Mouse (Mus musculus) stomach, embryonic 16.5 days (tissue): ENCODE results near the gene Rybp. TPM values are rescaled to one million over a fixed set of nuclear protein-coding genes. Genes with fewer than 3 reads are reported as not detected.

ENCODE experiments used
- ATAC-seq: fragments of 200-750 bp; cut with Nextera tagmentation; 2 replicates; pipeline ENCODE4 v1.8.0; 2017; ENCODE audit warnings: moderate number of reproducible peaks, moderate TSS enrichment; ENCODE audit not compliant: insufficient read depth, low FRiP score
- H3K27ac ChIP-seq: fragments of 300-500 bp; sonication (generic); 2 replicates; pipeline ENCODE4 v1.5.1; 2014; ENCODE audit warnings: low read length
- H3K27me3 ChIP-seq: fragments of 300-500 bp; sonication (generic); 2 replicates; pipeline ENCODE4 v1.6.1; 2014; ENCODE audit warnings: low read length, control low read depth, mixed read lengths; ENCODE audit not compliant: control insufficient read depth, insufficient read depth
- H3K36me3 ChIP-seq: fragments of 300-500 bp; sonication (generic); 2 replicates; pipeline ENCODE4 v1.6.1; 2014; ENCODE audit warnings: low read length; ENCODE audit not compliant: control insufficient read depth, insufficient read depth
- H3K4me1 ChIP-seq: fragments of 300-500 bp; sonication (generic); 2 replicates; pipeline ENCODE4 v1.6.1; 2014; ENCODE audit warnings: low read length, control low read depth, mixed read lengths; ENCODE audit not compliant: control insufficient read depth, insufficient read depth
- H3K4me2 ChIP-seq: fragments of 300-500 bp; sonication (generic); 2 replicates; pipeline ENCODE4 v1.6.1; 2014; ENCODE audit warnings: low read depth, low read length, mixed read lengths
- H3K4me3 ChIP-seq: fragments of 300-500 bp; sonication (generic); replicated peaks from 2 replicates; pipeline ENCODE4 v1.5.1; 2014; ENCODE audit warnings: mild to moderate bottlenecking, low read length
- H3K9ac ChIP-seq: fragments of 300-500 bp; sonication (generic); 2 replicates; pipeline ENCODE4 v1.6.1; 2014; ENCODE audit warnings: low read length
- H3K9me3 ChIP-seq: fragments of 300-500 bp; sonication (generic); replicated peaks from 2 replicates; pipeline ENCODE4 v1.6.1; 2016; ENCODE audit warnings: low read length, control low read depth; ENCODE audit not compliant: control insufficient read depth
- WGBS: fragments of 180-500 bp; shearing (Covaris S2); extraction: QIAGEN DNeasy Blood & Tissue Kit; methylation state at CpG from one replicate; pipeline ENCODE4 v1.1.7; 2014; 5-methylcytosine and 5-hydroxymethylcytosine counted together
- polyA plus RNA-seq: library from polyadenylated mRNA; unstranded; fragments of >200 nt; fragmentation: Nextera tagmentation; extraction: Ambion mirVana; gene quantifications from 2 replicates; pipeline ENCODE4 v1.2.1, GENCODE M21; 2015

The Rybp gene
- polyA plus RNA-seq, 1 experiment from 2014 or later: 10.5 TPM

DNA sequence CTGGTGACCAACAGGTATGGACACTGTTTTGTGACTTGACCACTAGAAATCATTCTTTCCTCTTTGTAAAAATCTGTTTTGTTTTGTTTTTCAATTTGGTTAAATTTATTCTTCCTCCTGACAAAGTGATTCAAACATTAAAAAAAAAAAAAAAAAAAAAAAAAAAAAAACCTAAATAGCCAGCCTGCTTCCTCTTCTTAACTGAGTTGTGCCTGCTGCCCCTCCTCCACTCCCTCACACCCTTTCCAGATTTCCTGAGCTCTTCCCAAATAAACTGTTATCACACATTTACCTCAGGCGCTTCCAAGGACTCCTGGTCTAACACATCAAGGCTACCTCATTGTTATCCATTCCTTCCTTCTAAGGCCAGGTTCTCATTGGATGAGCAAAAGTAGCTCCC, 76.8 kb downstream of the Rybp start:
- Histone ChIP-seq H3K36me3 (no peaks in the 10 kb centered on the region), H3K9ac (no peak overlapping the region), H3K4me1 (peaks cover 35% of the 10 kb centered on the region), H3K4me3 (no peak overlapping the region), H3K27me3 (peaks cover 4% of the 10 kb centered on the region; the same call in 1 of the 2 replicates), H3K27ac (no peak overlapping the region), H3K9me3 (no peaks in the 10 kb centered on the region), H3K4me2 (no peak overlapping the region)
- WGBS: 70% methylated on average over 1 of the region's 1 CpGs
- no peak for ATAC-seq

DNA sequence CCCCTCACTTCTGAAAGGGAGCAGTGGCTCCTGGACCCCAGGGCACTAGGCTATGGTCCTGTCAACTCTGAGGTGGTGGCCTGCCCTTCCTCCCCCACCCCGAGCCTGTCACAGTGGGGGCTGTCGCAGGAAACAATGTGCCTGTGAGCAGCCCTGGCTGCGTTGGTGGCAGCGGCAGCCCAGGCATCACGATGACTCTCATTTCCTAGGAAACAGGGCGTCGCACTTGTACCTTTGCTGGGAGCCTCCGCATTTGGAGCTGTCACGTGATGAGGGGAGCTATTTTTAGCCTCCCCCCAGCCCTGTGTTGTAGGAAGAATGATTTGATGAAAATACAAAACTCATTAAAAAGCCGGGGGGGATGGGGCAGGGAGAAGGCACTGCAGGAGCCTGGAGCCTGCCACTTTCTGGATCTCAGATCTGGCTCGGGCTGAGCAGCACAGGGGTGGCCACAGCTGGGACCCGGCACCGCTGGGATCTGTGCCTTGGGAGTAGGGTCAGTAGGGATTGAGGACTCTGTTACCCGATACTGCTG, 80.5 kb downstream of the Rybp start:
- 7% methylated on average over 14 of the region's 14 CpGs for WGBS
- H3K9me3 ChIP-seq: no peaks in the 10 kb centered on the region
- H3K4me1 ChIP-seq: peaks cover 12% of the 10 kb centered on the region
- H3K9ac ChIP-seq: no peak overlapping the region
- H3K4me2 ChIP-seq: no peak overlapping the region
- no peaks in the 10 kb centered on the region; the same call in 1 of the 2 replicates for H3K27me3 ChIP-seq
- H3K4me3 ChIP-seq: no peak overlapping the region
- H3K27ac ChIP-seq: no peak overlapping the region
- H3K36me3 ChIP-seq: no peaks in the 10 kb centered on the region
- 0 out of 2 replicates have a peak, but pooled peaks have one; percentile 14 for ATAC-seq

DNA sequence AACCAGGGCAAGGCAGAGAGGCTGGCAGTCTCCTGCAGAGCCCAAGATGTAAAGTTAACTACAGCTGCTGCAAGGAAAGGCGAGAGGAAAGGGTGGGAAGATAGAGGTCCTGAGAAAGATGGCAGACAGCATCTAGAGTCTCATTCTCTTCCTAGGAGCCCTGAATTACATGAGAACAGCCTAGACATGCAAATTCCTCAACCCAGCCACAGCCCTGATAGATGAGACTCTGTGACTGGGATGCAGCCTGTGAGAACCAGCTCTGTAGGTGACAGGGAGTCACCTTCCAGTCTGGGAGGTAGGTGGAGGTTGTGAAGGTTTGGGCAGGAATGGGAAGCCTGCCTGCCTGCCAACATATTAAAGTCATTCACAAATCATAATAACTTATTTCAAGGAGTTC, 81.0 kb downstream of the Rybp start:
- Histone ChIP-seq H3K9me3 (no peaks in the 10 kb centered on the region), H3K4me1 (peaks cover 12% of the 10 kb centered on the region), H3K4me2 (no peak overlapping the region), H3K9ac (no peak overlapping the region), H3K27ac (no peak overlapping the region), H3K36me3 (no peaks in the 10 kb centered on the region), H3K4me3 (no peak overlapping the region), H3K27me3 (no peaks in the 10 kb centered on the region; the same call in 1 of the 2 replicates)
- ATAC-seq: no peak
- WGBS: 78% methylated on average over 1 of the region's 1 CpGs

DNA sequence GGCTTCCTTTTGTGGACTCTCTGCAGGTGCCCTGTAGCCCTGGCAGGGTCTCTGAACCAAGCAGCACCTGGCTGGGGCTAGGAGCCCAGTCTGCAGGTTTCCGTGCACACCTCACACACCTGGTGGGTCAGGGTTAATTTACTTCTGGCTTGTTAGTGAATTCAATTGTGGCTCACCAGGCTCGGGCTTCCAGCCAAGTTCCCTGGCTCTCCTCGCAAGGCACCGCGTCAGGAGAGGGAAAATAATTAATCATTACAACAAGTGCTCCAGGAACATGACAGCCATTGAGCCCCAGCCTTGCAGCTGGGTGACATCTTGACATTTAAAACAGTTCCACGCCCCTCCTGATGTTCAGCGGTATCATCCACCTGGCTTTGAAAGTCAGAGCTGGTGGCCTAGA, 82.8 kb downstream of the Rybp start:
- no peaks in the 10 kb centered on the region; the same call in 1 of the 2 replicates for H3K27me3 ChIP-seq
- H3K9me3 ChIP-seq: no peaks in the 10 kb centered on the region
- H3K4me2 ChIP-seq: no peak overlapping the region
- no peaks in the 10 kb centered on the region for H3K36me3 ChIP-seq
- WGBS: 8% methylated on average over 7 of the region's 7 CpGs
- H3K4me1 ChIP-seq: peaks cover 12% of the 10 kb centered on the region
- H3K9ac ChIP-seq: no peak overlapping the region
- H3K27ac ChIP-seq: no peak overlapping the region
- ATAC-seq: peak; percentile 23; the same call in 1 of the 2 replicates
- no peak overlapping the region for H3K4me3 ChIP-seq

DNA sequence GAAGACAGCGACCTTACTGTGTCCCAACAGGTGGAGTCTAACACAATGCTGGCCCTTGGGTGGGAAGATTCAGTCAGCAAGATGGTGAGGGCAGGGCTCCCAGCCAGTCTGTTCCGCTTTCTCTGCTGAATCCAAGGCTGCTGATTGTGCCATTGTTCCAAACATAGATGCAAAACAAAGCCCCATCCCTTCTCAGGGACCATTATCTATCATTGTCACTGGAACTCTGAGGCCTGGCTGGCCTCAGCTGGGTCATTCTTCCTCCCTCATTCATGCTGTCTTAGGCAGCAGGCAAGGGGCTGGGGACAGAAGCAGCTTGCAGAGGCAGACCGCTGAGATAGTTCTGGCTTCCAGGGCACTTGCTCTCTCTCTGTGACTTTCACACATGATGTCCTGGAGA, 83.8 kb downstream of the Rybp start:
- no peak for ATAC-seq
- Histone ChIP-seq H3K27ac (no peak overlapping the region), H3K9ac (no peak overlapping the region), H3K4me2 (no peak overlapping the region), H3K4me3 (no peak overlapping the region), H3K9me3 (no peaks in the 10 kb centered on the region), H3K36me3 (no peaks in the 10 kb centered on the region), H3K4me1 (peaks cover 12% of the 10 kb centered on the region), H3K27me3 (no peaks in the 10 kb centered on the region; the same call in 1 of the 2 replicates)
- WGBS: 38% methylated on average over 3 of the region's 3 CpGs

DNA sequence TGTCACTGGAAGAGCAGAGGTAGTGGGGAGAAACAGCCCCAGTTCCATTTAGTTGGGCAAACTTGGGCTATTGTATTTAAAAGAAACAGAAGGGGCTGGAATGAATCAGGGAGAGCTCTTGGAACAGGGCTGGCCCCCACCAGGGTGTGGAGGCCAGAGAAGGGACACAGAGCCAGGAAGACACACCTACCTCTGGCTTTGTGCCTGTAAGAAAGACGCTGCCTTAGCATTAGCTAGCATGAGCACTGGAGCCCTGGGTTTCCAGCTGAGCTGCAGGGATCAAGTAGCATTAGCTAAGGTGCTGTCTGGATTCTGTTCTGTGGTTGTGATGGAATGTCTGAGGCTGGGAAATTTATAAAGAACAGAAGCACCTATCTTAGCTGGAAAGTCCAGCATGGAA, 85.2 kb downstream of the Rybp start:
- Histone ChIP-seq H3K36me3 (no peaks in the 10 kb centered on the region), H3K4me2 (no peak overlapping the region), H3K4me3 (no peak overlapping the region), H3K27ac (no peak overlapping the region), H3K27me3 (no peaks in the 10 kb centered on the region; the same call in 1 of the 2 replicates), H3K9ac (no peak overlapping the region), H3K4me1 (peaks cover 9% of the 10 kb centered on the region), H3K9me3 (no peaks in the 10 kb centered on the region)
- ATAC-seq: peak; percentile 38; the same call in 1 of the 2 replicates
- 26% methylated on average over 1 of the region's 1 CpGs for WGBS

DNA sequence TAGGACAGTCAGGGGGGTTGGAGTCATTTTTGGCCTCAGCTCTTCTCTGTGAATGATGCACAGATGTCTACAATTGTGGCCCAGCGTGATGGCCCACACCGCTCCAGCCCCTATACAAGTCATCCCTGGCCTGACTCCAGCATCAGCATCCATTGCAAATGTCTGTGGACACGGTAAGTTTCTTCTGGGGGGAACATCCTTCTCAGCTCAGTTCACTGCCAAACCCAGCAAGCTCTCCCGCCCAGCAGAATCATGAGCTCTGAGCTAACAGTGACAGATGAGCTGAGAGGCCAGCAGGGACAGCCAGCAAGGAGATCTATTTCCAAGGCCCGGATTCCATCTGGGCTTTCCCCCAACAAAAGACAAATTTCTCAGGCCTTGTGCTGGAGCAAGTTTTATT, 90.2 kb downstream of the Rybp start:
- Histone ChIP-seq H3K4me3 (no peak overlapping the region), H3K27ac (peak overlapping the region; percentile 58; the same call in 1 of the 2 replicates), H3K4me2 (no peak overlapping the region), H3K27me3 (no peaks in the 10 kb centered on the region), H3K36me3 (no peaks in the 10 kb centered on the region), H3K9ac (no peak overlapping the region), H3K9me3 (no peaks in the 10 kb centered on the region), H3K4me1 (peaks cover 26% of the 10 kb centered on the region)
- WGBS: 34% methylated on average over 5 of the region's 5 CpGs
- ATAC-seq: peak; percentile 69; the same call in 1 of the 2 replicates

DNA sequence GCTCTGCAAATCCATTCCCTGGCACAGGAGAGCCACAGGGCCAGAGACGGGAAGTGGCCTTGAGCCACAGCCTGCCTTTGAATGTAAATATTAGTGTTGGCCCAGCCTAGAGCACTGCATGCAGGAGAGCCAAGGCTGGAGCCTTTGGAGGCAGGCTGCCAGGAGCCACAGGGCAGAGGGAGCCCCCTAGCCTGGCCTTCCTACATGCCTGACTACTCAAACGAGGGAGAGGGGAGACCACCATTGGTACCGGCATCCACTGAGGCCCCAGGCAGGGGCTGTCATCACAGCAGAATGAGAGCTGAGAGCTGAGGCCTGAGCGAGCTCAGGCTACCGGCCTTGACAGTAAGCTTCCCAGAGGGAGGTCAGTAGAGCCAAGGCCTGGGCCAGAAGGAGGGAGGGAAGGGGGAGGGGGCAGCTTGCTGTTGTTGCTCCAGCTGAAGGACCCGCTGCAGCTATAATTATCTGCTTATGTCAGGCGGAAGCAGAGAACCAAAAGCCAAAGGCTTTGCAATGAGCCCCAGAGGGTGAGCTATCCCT, 91.3 kb downstream of the Rybp start:
- no peaks in the 10 kb centered on the region for H3K9me3 ChIP-seq
- H3K27ac ChIP-seq: peak overlapping the region; percentile 58
- peak; percentile 81 for ATAC-seq
- no peak overlapping the region for H3K4me3 ChIP-seq
- H3K36me3 ChIP-seq: no peaks in the 10 kb centered on the region
- no peaks in the 10 kb centered on the region for H3K27me3 ChIP-seq
- 0 out of 2 replicates have a peak overlapping the region, but pooled peaks have one; percentile 36 for H3K9ac ChIP-seq
- 19% methylated on average over 7 of the region's 7 CpGs for WGBS
- no peak overlapping the region for H3K4me2 ChIP-seq
- H3K4me1 ChIP-seq: peaks cover 26% of the 10 kb centered on the region

DNA sequence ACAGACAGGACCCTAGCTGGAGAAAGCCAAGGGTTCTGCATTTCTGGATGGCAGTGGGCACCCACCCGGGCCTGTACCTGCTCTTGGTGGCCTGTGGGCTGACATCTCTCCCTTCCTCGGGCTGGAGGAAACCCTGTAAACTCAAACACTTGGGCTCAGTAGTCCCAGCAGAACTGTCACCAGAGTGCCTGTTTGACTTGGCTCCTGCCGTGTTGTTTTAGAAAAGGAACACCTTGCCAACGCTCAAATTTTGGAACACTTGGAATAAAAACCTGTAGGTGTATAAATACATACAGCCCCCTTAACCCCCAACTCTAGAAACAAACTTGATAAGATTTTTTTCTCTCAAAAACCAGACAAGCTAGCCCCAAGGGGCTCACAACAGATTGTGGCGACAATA, 92.2 kb downstream of the Rybp start:
- Histone ChIP-seq H3K36me3 (no peaks in the 10 kb centered on the region), H3K27ac (peak overlapping the region; percentile 58; the same call in 1 of the 2 replicates), H3K4me1 (peaks cover 26% of the 10 kb centered on the region), H3K4me3 (no peak overlapping the region), H3K9ac (no peak overlapping the region), H3K9me3 (no peaks in the 10 kb centered on the region), H3K4me2 (no peak overlapping the region), H3K27me3 (no peaks in the 10 kb centered on the region)
- no peak for ATAC-seq
- WGBS: 64% methylated on average over 5 of the region's 5 CpGs
